In the genomic region with DNA sequence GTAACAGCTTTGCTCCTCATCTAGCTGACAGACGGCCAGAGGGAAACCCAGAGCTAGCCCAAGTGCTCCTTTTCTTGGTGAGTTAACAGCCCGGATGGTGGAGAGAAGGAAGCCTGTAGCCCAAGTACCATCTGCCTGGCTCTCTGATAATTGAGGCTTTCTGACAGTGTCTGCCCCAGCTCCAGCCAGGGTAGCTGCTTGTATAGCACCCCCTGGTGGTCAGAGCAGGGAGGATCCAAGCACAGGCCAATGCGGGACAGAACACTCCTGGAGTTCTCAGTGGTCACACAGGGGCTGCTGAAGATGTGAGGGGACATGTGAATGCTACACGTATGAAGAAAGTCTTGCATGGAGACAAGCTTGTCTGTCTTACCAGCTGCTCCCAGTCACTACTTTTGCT, we compare ENCODE assay signal across 9 mouse cellular contexts. TPM values are rescaled to one million over a fixed set of nuclear protein-coding genes. Genes with fewer than 3 reads are reported as not detected.
DNase-seq lines count a peak whose midpoint lies in the region; ATAC-seq and TF ChIP-seq lines count a peak whose summit lies in the region.
"Had no signal": no experiment of that assay in that cellular context is flagged by ENCODE, and none has a peak within 500 bp of the region (broad histone marks: within the 10 kb centered on the region; RNA-seq: fewer than 3 reads in every experiment).

No protein-coding gene starts in this region.

- TF ChIP-seq CTCF in brain, embryonic 14.5 days (IDR thresholded peaks at IDR 0.05; ENCODE audit: borderline replicate concordance, extremely low read depth, insufficient read depth, insufficient read length): peak; percentile 82
- peak; percentile 85 for TF ChIP-seq CTCF in left cerebral cortex, adult 2 months (IDR thresholded peaks at IDR 0.05)

- 50% methylated on average over 4 of the region's 4 CpGs for WGBS in forebrain, embryonic 10.5 days
- WGBS in forebrain, embryonic 16.5 days: 44% methylated on average over 4 of the region's 4 CpGs
- 46% methylated on average over 4 of the region's 4 CpGs for WGBS in forebrain, embryonic 11.5 days
- 44% methylated on average over 4 of the region's 4 CpGs for WGBS in midbrain, embryonic 11.5 days

- TF ChIP-seq POLR2A in brain, embryonic 14.5 days (IDR thresholded peaks at IDR 0.05; ENCODE audit: borderline replicate concordance, extremely low read depth, insufficient read depth, insufficient read length, poor library complexity, severe bottlenecking): no peak

- H3K4me2 ChIP-seq in forebrain, embryonic 16.5 days (ENCODE audit: low read length): no peak overlapping the region
- H3K4me2 ChIP-seq in forebrain, embryonic 11.5 days (ENCODE audit: low read depth, low read length, severe bottlenecking): no peak overlapping the region
- no peak overlapping the region for H3K4me2 ChIP-seq in midbrain, embryonic 11.5 days
- H3K4me2 ChIP-seq: liver, embryonic 15.5 days had no signal

- peaks cover 6% of the 10 kb centered on the region; the same call in 1 of the 2 replicates for H3K9me3 ChIP-seq in forebrain, embryonic 10.5 days
- H3K9me3 ChIP-seq in forebrain, embryonic 16.5 days (ENCODE audit: control insufficient read depth, low read length): no peaks in the 10 kb centered on the region
- H3K9me3 ChIP-seq in forebrain, embryonic 11.5 days (ENCODE audit: control insufficient read depth, low read length): no peaks in the 10 kb centered on the region
- H3K9me3 ChIP-seq in midbrain, embryonic 11.5 days (ENCODE audit: control insufficient read depth, low read length): peaks cover 3% of the 10 kb centered on the region; the same call in 1 of the 2 replicates
- H3K9me3 ChIP-seq: liver, embryonic 15.5 days had no signal

- H3K27ac ChIP-seq in forebrain, embryonic 10.5 days: no peak overlapping the region
- no peak overlapping the region for H3K27ac ChIP-seq in forebrain, embryonic 16.5 days (ENCODE audit: low read length)
- H3K27ac ChIP-seq in forebrain, embryonic 11.5 days (ENCODE audit: low read depth, low read length): no peak overlapping the region
- H3K27ac ChIP-seq in left cerebral cortex, adult 2 months: no peak overlapping the region
- H3K27ac ChIP-seq in midbrain, embryonic 11.5 days (ENCODE audit: low read depth, low read length): no peak overlapping the region
- H3K27ac ChIP-seq: liver, embryonic 15.5 days had no signal

- ATAC-seq in forebrain, embryonic 16.5 days: no peak
- no peak for ATAC-seq in forebrain, embryonic 11.5 days (replicated peaks; ENCODE audit: low FRiP score)
- ATAC-seq in midbrain, embryonic 11.5 days (ENCODE audit: low FRiP score): peak; percentile 35; the same call in 1 of the 2 replicates

- peak; percentile 66 for DNase-seq in forebrain, embryonic 10.5 days (ENCODE audit: extremely low spot score, low spot score)
- DNase-seq in brain, embryonic 14.5 days (ENCODE audit: low read depth): peak; percentile 59
- DNase-seq in forebrain, embryonic 11.5 days (ENCODE audit: low spot score): peak; percentile 84
- DNase-seq in heart, postnatal 36 days: peak; percentile 82 to 85
- peak; percentile 51 to 73 for DNase-seq in left cerebral cortex, adult 2 months (ENCODE audit: extremely low spot score in 1 of 2, low spot score in 2 of 2)
- peak; percentile 92 for DNase-seq in midbrain, embryonic 11.5 days (ENCODE audit: low spot score, missing footprints)
- peak; percentile 58 to 78 for DNase-seq in spleen, adult 18-20 months

- H3K4me3 ChIP-seq in forebrain, embryonic 10.5 days: no peak overlapping the region
- no peak overlapping the region for H3K4me3 ChIP-seq in forebrain, embryonic 16.5 days (replicated peaks; ENCODE audit: low read length)
- no peak overlapping the region for H3K4me3 ChIP-seq in forebrain, embryonic 11.5 days (ENCODE audit: low read depth, low read length)
- H3K4me3 ChIP-seq in left cerebral cortex, adult 2 months: no peak overlapping the region
- H3K4me3 ChIP-seq in midbrain, embryonic 11.5 days (ENCODE audit: low read depth, low read length): no peak overlapping the region
- H3K4me3 ChIP-seq: liver, embryonic 15.5 days had no signal

- no peak overlapping the region for H3K9ac ChIP-seq in forebrain, embryonic 16.5 days (replicated peaks; ENCODE audit: low read depth, low read length)
- no peak overlapping the region for H3K9ac ChIP-seq in forebrain, embryonic 11.5 days (ENCODE audit: low read length)
- no peak overlapping the region for H3K9ac ChIP-seq in midbrain, embryonic 11.5 days (ENCODE audit: low read length)
- H3K9ac ChIP-seq: liver, embryonic 15.5 days had no signal

- H3K27me3 ChIP-seq in forebrain, embryonic 10.5 days (ENCODE audit: poor library complexity, severe bottlenecking): no peaks in the 10 kb centered on the region
- H3K27me3 ChIP-seq in forebrain, embryonic 16.5 days (replicated peaks; ENCODE audit: control insufficient read depth, insufficient read depth, low read length): no peaks in the 10 kb centered on the region
- H3K27me3 ChIP-seq in forebrain, embryonic 11.5 days (ENCODE audit: control insufficient read depth, insufficient read depth, low read length): no peaks in the 10 kb centered on the region
- H3K27me3 ChIP-seq in midbrain, embryonic 11.5 days (ENCODE audit: control insufficient read depth, insufficient read depth, low read length): no peaks in the 10 kb centered on the region
- H3K27me3 ChIP-seq: liver, embryonic 15.5 days had no signal

- no peaks in the 10 kb centered on the region for H3K4me1 ChIP-seq in forebrain, embryonic 10.5 days
- H3K4me1 ChIP-seq in forebrain, embryonic 16.5 days (replicated peaks; ENCODE audit: control insufficient read depth, insufficient read depth, low read length): peaks cover 11% of the 10 kb centered on the region
- no peaks in the 10 kb centered on the region for H3K4me1 ChIP-seq in forebrain, embryonic 11.5 days (replicated peaks; ENCODE audit: control insufficient read depth, insufficient read depth, low read length)
- H3K4me1 ChIP-seq in midbrain, embryonic 11.5 days (ENCODE audit: control insufficient read depth, insufficient read depth, low read length): no peaks in the 10 kb centered on the region

- no peaks in the 10 kb centered on the region; the same call in 1 of the 2 replicates for H3K36me3 ChIP-seq in forebrain, embryonic 10.5 days (replicated peaks)
- H3K36me3 ChIP-seq in forebrain, embryonic 16.5 days (ENCODE audit: control insufficient read depth, insufficient read depth): no peaks in the 10 kb centered on the region
- H3K36me3 ChIP-seq in forebrain, embryonic 11.5 days (ENCODE audit: control insufficient read depth, insufficient read depth, low read length): no peaks in the 10 kb centered on the region
- H3K36me3 ChIP-seq in midbrain, embryonic 11.5 days (ENCODE audit: control insufficient read depth, insufficient read depth, low read length): no peaks in the 10 kb centered on the region
- H3K36me3 ChIP-seq: liver, embryonic 15.5 days had no signal

- intact Hi-C loops in heart, postnatal 36 days (cut with DNase I): loop anchor here (2.0 kb wide), 2 partner anchors 125 to 133 kb away; no protein-coding TSS in a partner anchor
- intact Hi-C loops in left cerebral cortex, adult 2 months (cut with DNase I): loop anchor here (2.0 kb wide), 1 partner anchor 135 kb away; no protein-coding TSS in a partner anchor

RNA-seq across cellular contexts. Expression of a gene that starts 47.7 kb away (rescaled TPM):
- 4.3 and 4.5 TPM in 2 replicates for polyA plus RNA-seq in forebrain, embryonic 10.5 days (2016; fragmentation: Nextera tagmentation; extraction: Ambion mirVana)
- polyA plus RNA-seq in forebrain, embryonic 16.5 days (2015; fragmentation: Nextera tagmentation; extraction: Ambion mirVana): 2.8 and 2.9 TPM in 2 replicates
- 11.9 and 17.2 TPM in 2 replicates for polyA plus RNA-seq in brain, embryonic 14.5 days (2012; rRNA removed)
- polyA plus RNA-seq in forebrain, embryonic 11.5 days (2014; fragmentation: Nextera tagmentation; extraction: Ambion mirVana): 6.6 and 7.0 TPM in 2 replicates
- total RNA-seq in heart, postnatal 36 days (2021): 100 to 1,000 TPM in 1 of 2 experiments, 10 to 100 TPM in 1; 91.2 to 101 TPM
- total RNA-seq in left cerebral cortex, adult 2 months (2021): 1 to 10 TPM; 6.1 to 6.7 TPM
- 2.9 TPM in 2 replicates for polyA plus RNA-seq in midbrain, embryonic 11.5 days (2014; fragmentation: Nextera tagmentation; extraction: Ambion mirVana)
